Mouse (Mus musculus) ES-E14 (cell line): ENCODE measurements at regions not wholly inside any gene's neighbourhood (a gene's known extent, or its start where the extent isn't known, plus 50 kb on each side); places are given as distances from the start of the nearest gene placed in this dataset.

Experiments
- CHD2 ChIP-seq: IDR thresholded peaks from 2 replicates; pipeline ENCODE4 v1.6.1; 2014; ENCODE audit warnings: mild to moderate bottlenecking, low read depth, low read length, inconsistent platforms
- MAFK ChIP-seq: IDR thresholded peaks from 2 replicates; pipeline ENCODE4 v1.6.1; 2014; ENCODE audit warnings: mild to moderate bottlenecking, low read depth, low read length, inconsistent platforms; ENCODE audit not compliant: insufficient read depth
- ZC3H11A ChIP-seq: IDR thresholded peaks from 2 replicates; pipeline ENCODE4 v1.6.1; 2012; ENCODE audit warnings: low read depth, mild to moderate bottlenecking, inconsistent platforms, low read length, borderline replicate concordance

GRCm38 (mm10) chr10:117564118-117565040 lies 64.9 kb upstream of the Cpm start:
- TF ChIP-seq MAFK (no peak), CHD2 (no peak), ZC3H11A (no peak)
